20 mouse cellular contexts compared by ENCODE assay signal in the genomic region with DNA sequence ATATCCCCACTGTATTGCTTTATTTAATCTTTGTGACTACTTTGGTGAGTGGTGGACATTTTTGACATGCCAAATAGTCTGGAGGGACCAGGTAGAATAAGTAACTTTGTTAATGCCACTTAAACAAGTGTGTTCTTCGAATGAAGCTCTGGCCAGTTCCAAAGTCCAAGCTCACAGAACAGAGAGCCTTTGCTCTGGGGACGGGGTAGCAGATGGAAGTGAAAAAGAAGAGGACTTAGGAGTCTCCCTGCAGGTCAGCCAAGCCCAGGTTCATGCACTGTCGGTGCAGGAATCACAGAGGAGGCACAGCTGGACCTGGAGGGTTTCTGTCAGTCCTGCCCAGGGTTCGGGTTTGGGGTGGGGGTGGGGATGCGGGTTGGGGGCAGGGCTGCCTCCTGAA. TPM values are rescaled to one million over a fixed set of nuclear protein-coding genes. Genes with fewer than 3 reads are reported as not detected.
A peak's percentile ranks its signal among the peaks of the same experiment; 100 is the strongest.
DNase-seq lines count a peak whose midpoint lies in the region; ATAC-seq and TF ChIP-seq lines count a peak whose summit lies in the region.
"Had no signal": no experiment of that assay in that cellular context is flagged by ENCODE, and none has a peak within 500 bp of the region (broad histone marks: within the 10 kb centered on the region; RNA-seq: fewer than 3 reads in every experiment).

No protein-coding gene starts in this region.

- H3K4me3 ChIP-seq in hindbrain, embryonic 15.5 days, result no peak overlapping the region
- H3K4me3 ChIP-seq in hindbrain, embryonic 12.5 days, result no peak overlapping the region
- no peak overlapping the region for H3K4me3 ChIP-seq in kidney, adult 2 months (ENCODE audit: insufficient read depth, low read depth, low read length)
- H3K4me3 ChIP-seq in kidney, embryonic 14.5 days (ENCODE audit: low read length), result no peak overlapping the region
- no peak overlapping the region for H3K4me3 ChIP-seq in liver, embryonic 11.5 days (ENCODE audit: low read depth, low read length)
- H3K4me3 ChIP-seq: embryonic facial prominence, embryonic 12.5 days; forebrain, embryonic 15.5 days; heart, embryonic 13.5 days had no signal

- H3K27me3 ChIP-seq in hindbrain, embryonic 15.5 days, result no peaks in the 10 kb centered on the region
- H3K27me3 ChIP-seq in hindbrain, embryonic 12.5 days, result peaks cover 51% of the 10 kb centered on the region
- no peaks in the 10 kb centered on the region for H3K27me3 ChIP-seq in kidney, adult 2 months (replicated peaks; ENCODE audit: control insufficient read depth, insufficient read depth, low read length)
- H3K27me3 ChIP-seq in kidney, embryonic 14.5 days (ENCODE audit: control insufficient read depth, insufficient read depth, low read length), result peaks cover 42% of the 10 kb centered on the region
- peaks cover 52% of the 10 kb centered on the region for H3K27me3 ChIP-seq in liver, embryonic 11.5 days (replicated peaks; ENCODE audit: control insufficient read depth, insufficient read depth, low read length)

- no peak for TF ChIP-seq CTCF in kidney, adult 2 months (conservative IDR thresholded peaks at IDR 0.05; ENCODE audit: insufficient read depth, insufficient read length, low read depth, low read length)

- H3K4me1 ChIP-seq in hindbrain, embryonic 15.5 days (replicated peaks), result peaks cover 27% of the 10 kb centered on the region
- H3K4me1 ChIP-seq in hindbrain, embryonic 12.5 days, result peaks cover 13% of the 10 kb centered on the region
- H3K4me1 ChIP-seq in kidney, adult 2 months (ENCODE audit: control insufficient read depth, insufficient read depth, low read length), result 0 out of 2 replicates have a peak, but pooled peaks cover 7% of the 10 kb centered on the region
- H3K4me1 ChIP-seq in kidney, embryonic 14.5 days (ENCODE audit: control insufficient read depth, insufficient read depth, low read length), result no peaks in the 10 kb centered on the region
- no peaks in the 10 kb centered on the region for H3K4me1 ChIP-seq in liver, embryonic 11.5 days (replicated peaks; ENCODE audit: control insufficient read depth, insufficient read depth, low read length)

- H3K4me2 ChIP-seq in hindbrain, embryonic 15.5 days, result no peak overlapping the region
- no peak overlapping the region for H3K4me2 ChIP-seq in hindbrain, embryonic 12.5 days (replicated peaks)
- no peak overlapping the region for H3K4me2 ChIP-seq in kidney, embryonic 14.5 days (replicated peaks; ENCODE audit: low read depth, low read length)
- no peak overlapping the region for H3K4me2 ChIP-seq in liver, embryonic 11.5 days
- H3K4me2 ChIP-seq: embryonic facial prominence, embryonic 12.5 days; heart, embryonic 13.5 days had no signal

- H3K27ac ChIP-seq in hindbrain, embryonic 15.5 days (replicated peaks), result peak overlapping the region; percentile 90; the same call in 1 of the 2 replicates
- H3K27ac ChIP-seq in hindbrain, embryonic 12.5 days, result no peak overlapping the region
- 0 out of 2 replicates have a peak overlapping the region, but pooled peaks have one; percentile 4 for H3K27ac ChIP-seq in kidney, adult 2 months (ENCODE audit: insufficient read depth, low read depth, low read length)
- no peak overlapping the region for H3K27ac ChIP-seq in kidney, embryonic 14.5 days (ENCODE audit: low read depth, low read length)
- no peak overlapping the region for H3K27ac ChIP-seq in liver, embryonic 11.5 days (ENCODE audit: low read depth, low read length)
- H3K27ac ChIP-seq: embryonic facial prominence, embryonic 12.5 days; heart, embryonic 13.5 days had no signal

- no peaks in the 10 kb centered on the region for H3K9me3 ChIP-seq in hindbrain, embryonic 15.5 days
- no peaks in the 10 kb centered on the region for H3K9me3 ChIP-seq in hindbrain, embryonic 12.5 days (replicated peaks)
- H3K9me3 ChIP-seq in kidney, embryonic 14.5 days (ENCODE audit: control insufficient read depth, low read length), result no peaks in the 10 kb centered on the region
- H3K9me3 ChIP-seq in liver, embryonic 11.5 days (ENCODE audit: control insufficient read depth, low read length), result no peaks in the 10 kb centered on the region
- H3K9me3 ChIP-seq: embryonic facial prominence, embryonic 12.5 days; forebrain, embryonic 15.5 days; heart, embryonic 13.5 days had no signal

- no peak for TF ChIP-seq POLR2A in kidney, adult 2 months (IDR thresholded peaks at IDR 0.05; ENCODE audit: low read depth, low read length)

- DNase-seq in kidney, adult 2 months, result peak; percentile 78
- DNase-seq in kidney, adult 8-10 months, result peak; percentile 41 to 56
- peak; percentile 28 for DNase-seq in kidney, postnatal 14 days
- DNase-seq in gastrocnemius, postnatal 4 days (ENCODE audit: low spot score in 2 of 2), result no peak
- no peak for DNase-seq in liver, embryonic 11.5 days (ENCODE audit: low spot score)
- DNase-seq: adrenal gland, postnatal 14 days; cerebellum, adult 11-12 months; cerebellum, adult 9-10 months; cerebellum, postnatal 25 days; gastrocnemius, postnatal 10 days; heart, postnatal 36 days had no signal

- no peaks in the 10 kb centered on the region for H3K36me3 ChIP-seq in hindbrain, embryonic 15.5 days
- no peaks in the 10 kb centered on the region for H3K36me3 ChIP-seq in hindbrain, embryonic 12.5 days
- no peaks in the 10 kb centered on the region for H3K36me3 ChIP-seq in kidney, adult 2 months (ENCODE audit: control insufficient read depth, insufficient read depth, low read length)
- no peaks in the 10 kb centered on the region for H3K36me3 ChIP-seq in kidney, embryonic 14.5 days (ENCODE audit: control insufficient read depth, insufficient read depth, low read length)
- no peaks in the 10 kb centered on the region for H3K36me3 ChIP-seq in liver, embryonic 11.5 days (ENCODE audit: control insufficient read depth, insufficient read depth, low read length)
- H3K36me3 ChIP-seq: embryonic facial prominence, embryonic 12.5 days; forebrain, embryonic 15.5 days; heart, embryonic 13.5 days had no signal

- no peak overlapping the region for H3K9ac ChIP-seq in hindbrain, embryonic 15.5 days
- no peak overlapping the region for H3K9ac ChIP-seq in hindbrain, embryonic 12.5 days
- H3K9ac ChIP-seq in kidney, embryonic 14.5 days (ENCODE audit: low read depth, low read length), result no peak overlapping the region
- H3K9ac ChIP-seq in liver, embryonic 11.5 days (ENCODE audit: low read depth, low read length), result no peak overlapping the region
- H3K9ac ChIP-seq: embryonic facial prominence, embryonic 12.5 days; forebrain, embryonic 15.5 days; heart, embryonic 13.5 days had no signal

- WGBS in hindbrain, embryonic 15.5 days, result 40% methylated on average over 5 of the region's 5 CpGs
- 47% methylated on average over 5 of the region's 5 CpGs for WGBS in hindbrain, embryonic 12.5 days
- WGBS in kidney, adult 2 months, result 47% methylated on average over 5 of the region's 5 CpGs
- WGBS in kidney, embryonic 14.5 days, result 46% methylated on average over 5 of the region's 5 CpGs
- WGBS in liver, embryonic 11.5 days, result 33% methylated on average over 5 of the region's 5 CpGs

- no peak for ATAC-seq in hindbrain, embryonic 15.5 days (ENCODE audit: low FRiP score, low read depth)
- ATAC-seq in hindbrain, embryonic 12.5 days (ENCODE audit: low FRiP score), result no peak
- no peak for ATAC-seq in kidney, embryonic 14.5 days (ENCODE audit: low FRiP score, low TSS enrichment)
- no peak for ATAC-seq in liver, embryonic 11.5 days (replicated peaks; ENCODE audit: low FRiP score)
- ATAC-seq: activated CD4-positive, CD25-positive, alpha-beta regulatory T cell, adult 4 months; forebrain, embryonic 15.5 days had no signal

RNA-seq across cellular contexts. Expression of a gene that starts 1.1 kb away (rescaled TPM):
- polyA plus RNA-seq in hindbrain, embryonic 15.5 days (2015; fragmentation: Nextera tagmentation; extraction: Ambion mirVana), result 152 and 190 TPM in 2 replicates
- polyA plus RNA-seq in hindbrain, embryonic 12.5 days (2016; fragmentation: Nextera tagmentation; extraction: Ambion mirVana), result 63.1 and 68.9 TPM in 2 replicates
- 0.61 and 0.79 TPM in 2 replicates for polyA plus RNA-seq in kidney, adult 2 months (2012; rRNA removed)
- polyA plus RNA-seq in kidney, embryonic 14.5 days (2014; fragmentation: Nextera tagmentation; extraction: Ambion mirVana), result 0.57 and 0.91 TPM in 2 replicates
- not detected for total RNA-seq in gastrocnemius, postnatal 4 days (2021)
- 0.10 and 0.55 TPM in 2 replicates for polyA plus RNA-seq in liver, embryonic 11.5 days (2014; fragmentation: Nextera tagmentation; extraction: Ambion mirVana)
- total RNA-seq: heart, postnatal 36 days; MEL had no signal
- polyA plus RNA-seq: heart, postnatal 0 days had no signal

Comparison
In these comparisons a context has a peak if more than half of its experiments do, and no peak if none do; other contexts are left out.
1. H3K27ac ChIP-seq: peak in hindbrain, embryonic 15.5 days (single experiment) and kidney, adult 2 months (single experiment); none in hindbrain, embryonic 12.5 days (single experiment), kidney, embryonic 14.5 days (single experiment) and liver, embryonic 11.5 days (single experiment).
2. DNase-seq: peak in kidney, adult 2 months (single experiment), kidney, adult 8-10 months (2 of 2) and kidney, postnatal 14 days (single experiment); none in gastrocnemius, postnatal 4 days (0 of 2) and liver, embryonic 11.5 days (single experiment).
3. RNA of a gene that starts 1.1 kb away (polyA plus RNA-seq): 152 to 190 TPM in hindbrain, embryonic 15.5 days and 63.1 to 68.9 TPM in hindbrain, embryonic 12.5 days; 0.61 to 0.79 TPM in kidney, adult 2 months, 0.57 to 0.91 TPM in kidney, embryonic 14.5 days and 0.10 to 0.55 TPM in liver, embryonic 11.5 days; every median in the first group is over 10 times any median in the second.